Mouse (Mus musculus): ENCODE results near the gene Elfn1. TPM values are rescaled to one million over a fixed set of nuclear protein-coding genes. Genes with fewer than 3 reads are reported as not detected.
A peak's percentile ranks its signal among the peaks of the same experiment; 100 is the strongest.

The Elfn1 gene
- total RNA-seq, 2 experiments from 2014 or later = not detected

DNA sequence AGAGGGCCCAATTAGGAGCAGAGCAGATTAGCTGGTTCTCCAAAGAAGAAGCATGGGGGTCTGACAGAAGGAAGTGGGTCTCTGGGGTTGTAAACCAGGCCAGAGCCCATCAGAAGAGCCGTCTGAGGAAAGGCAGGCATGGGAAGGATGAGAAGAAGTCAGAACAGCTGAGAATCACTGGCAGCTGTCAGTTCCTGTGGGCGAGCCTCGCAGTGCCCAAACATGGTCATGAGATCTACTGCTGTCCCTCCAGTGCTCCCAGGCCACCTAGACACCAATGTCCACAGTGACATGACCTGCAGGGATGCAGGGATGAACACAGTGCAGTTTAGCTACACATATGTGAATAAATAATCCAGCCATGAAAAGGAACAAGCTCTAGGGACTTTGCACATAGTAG, 102.7 kb downstream of the Elfn1 start:
- ATAC-seq (replicated peaks; ENCODE audit: low FRiP score, poor library complexity, severe bottlenecking) = no peak

GRCm38 (mm10) chr5:140012286-140012967, 104.7 kb downstream of the Elfn1 start:
- peak; percentile 87 for ATAC-seq (replicated peaks; ENCODE audit: low FRiP score, poor library complexity, severe bottlenecking)

DNA sequence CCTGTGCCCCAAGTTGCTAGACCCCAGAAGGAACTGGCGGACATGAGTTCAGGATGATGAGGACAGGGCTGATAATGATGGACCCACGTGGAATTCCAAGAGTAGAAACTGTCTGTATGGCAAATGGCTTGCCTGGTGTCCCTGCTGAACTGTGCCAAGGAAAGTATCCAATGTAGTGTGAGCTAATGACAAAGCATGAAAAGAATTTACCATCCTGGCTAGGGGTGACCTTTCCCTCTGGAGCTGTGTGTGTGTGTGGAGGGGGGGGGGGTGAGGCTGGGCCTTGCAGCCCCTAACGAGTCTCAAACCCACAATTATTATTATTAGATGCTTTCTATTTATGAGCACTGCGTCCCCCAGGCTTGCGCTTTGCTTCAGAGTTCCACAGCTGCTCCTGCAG, 105.9 kb downstream of the Elfn1 start:
- ATAC-seq (replicated peaks; ENCODE audit: low FRiP score, poor library complexity, severe bottlenecking) = no peak

- no peak for ATAC-seq (replicated peaks; ENCODE audit: low FRiP score, poor library complexity, severe bottlenecking)
These were observed 109.2 kb downstream of the Elfn1 start for GRCm38 (mm10) chr5:140016896-140017295.

DNA sequence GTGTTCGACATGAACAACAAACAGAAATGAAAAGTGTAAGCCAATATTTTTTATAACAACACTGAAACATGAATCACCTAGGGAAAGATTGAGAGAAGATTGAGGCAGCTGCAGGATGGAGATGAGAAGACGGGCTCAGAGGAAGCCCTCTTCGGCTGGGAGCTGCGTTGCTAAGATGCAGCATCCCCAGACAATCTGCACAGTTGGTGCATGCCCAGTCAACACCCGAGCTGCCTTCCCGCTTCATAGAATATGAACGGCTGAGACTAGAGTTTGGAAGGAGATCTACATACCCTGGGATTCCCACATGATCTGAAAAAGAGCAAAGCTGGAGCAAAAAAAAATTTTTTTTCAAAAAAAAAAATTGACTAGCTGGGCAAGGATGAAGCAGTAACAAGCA, 111.0 kb downstream of the Elfn1 start:
- ATAC-seq (replicated peaks; ENCODE audit: low FRiP score, poor library complexity, severe bottlenecking) = no peak

- ATAC-seq (replicated peaks; ENCODE audit: low FRiP score, poor library complexity, severe bottlenecking) = no peak
These were observed 111.9 kb downstream of the Elfn1 start for GRCm38 (mm10) chr5:140019616-140020015.

DNA sequence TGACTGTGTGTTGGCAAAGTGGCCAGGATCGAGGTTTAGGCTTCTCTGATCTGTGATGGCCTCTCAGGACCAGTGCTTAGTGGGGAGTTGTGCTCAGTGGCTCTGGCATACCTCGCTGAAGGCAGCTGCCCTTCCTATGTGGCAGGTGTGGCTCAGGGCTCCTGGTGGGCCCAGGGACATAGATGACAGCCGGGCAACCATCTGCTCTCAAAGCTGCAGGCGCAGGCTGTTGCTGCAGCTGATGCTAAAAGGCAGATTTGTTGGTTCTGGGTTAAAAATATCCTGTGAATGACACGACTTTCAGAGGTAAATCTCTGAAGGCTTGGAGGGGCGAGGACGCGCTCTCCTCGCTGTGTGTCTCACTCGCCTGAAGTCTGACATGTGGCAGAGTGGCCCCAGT, 114.0 kb downstream of the Elfn1 start:
- ATAC-seq (replicated peaks; ENCODE audit: low FRiP score, poor library complexity, severe bottlenecking) = no peak

GRCm38 (mm10) chr5:140022861-140023260, 115.1 kb downstream of the Elfn1 start:
- ATAC-seq (replicated peaks; ENCODE audit: low FRiP score, poor library complexity, severe bottlenecking) = no peak

GRCm38 (mm10) chr5:140023941-140024500, 116.3 kb downstream of the Elfn1 start:
- peak; percentile 89 for ATAC-seq (replicated peaks; ENCODE audit: low FRiP score, poor library complexity, severe bottlenecking)

Other genes with a start within 250 kb of the Elfn1 start
- gene Micall2, start 171.6 kb upstream of the Elfn1 start, total RNA-seq (2015; ENCODE audit: low replicate concordance) = 42.8 and 81.4 TPM in 2 replicates
- 58.5 and 59.2 TPM in 2 replicates for gene Micall2, start 171.6 kb upstream of the Elfn1 start, total RNA-seq (2017; ENCODE audit: low replicate concordance)
- 46.5 and 59.1 TPM in 2 replicates for gene Ints1, start 132.3 kb upstream of the Elfn1 start, total RNA-seq (2015; ENCODE audit: low replicate concordance)
- gene Ints1, start 132.3 kb upstream of the Elfn1 start, total RNA-seq (2017; ENCODE audit: low replicate concordance) = 31.3 and 72.7 TPM in 2 replicates
- gene Mafk, start 116.4 kb upstream of the Elfn1 start, total RNA-seq (2015; ENCODE audit: low replicate concordance) = 36.5 and 36.8 TPM in 2 replicates
- 45.3 and 55.7 TPM in 2 replicates for gene Mafk, start 116.4 kb upstream of the Elfn1 start, total RNA-seq (2017; ENCODE audit: low replicate concordance)
- gene Tmem184a, start 88.0 kb upstream of the Elfn1 start, total RNA-seq (2015; ENCODE audit: low replicate concordance) = not detected in 2 replicates
- 0.13 TPM in 1 of 2 replicates, not detected in the other for gene Tmem184a, start 88.0 kb upstream of the Elfn1 start, total RNA-seq (2017; ENCODE audit: low replicate concordance)
- not detected in 2 replicates for gene Gm26938, start 81.5 kb upstream of the Elfn1 start, total RNA-seq (2015; ENCODE audit: low replicate concordance)
- gene Gm26938, start 81.5 kb upstream of the Elfn1 start, total RNA-seq (2017; ENCODE audit: low replicate concordance) = not detected in 2 replicates
- 3.2 and 25.2 TPM in 2 replicates for gene Psmg3, start 81.1 kb upstream of the Elfn1 start, total RNA-seq (2015; ENCODE audit: low replicate concordance)
- 5.3 and 15.7 TPM in 2 replicates for gene Psmg3, start 81.1 kb upstream of the Elfn1 start, total RNA-seq (2017; ENCODE audit: low replicate concordance)

All from erythroid progenitor cell, adult 5-6 weeks (primary cell).